Mouse (Mus musculus) cerebellum, adult 11-12 months (tissue): Measurements from ENCODE around the gene Cryab.
A peak's percentile ranks its signal among the peaks of the same experiment; 100 is the strongest.

ENCODE experiments used
- DNase-seq: peaks from one replicate; pipeline ENCODE4 v3.0.0; 2022

Gene Cryab

GRCm38 (mm10) chr9:50751323-50751722 lies at the start of gene Cryab:
Gene Cryab (plus strand): TSS chr9:50751325.
- DNase-seq = no peak

GRCm38 (mm10) chr9:50704907-50705306 lies 46.2 kb upstream of the Cryab start:
- DNase-seq = no peak

GRCm38 (mm10) chr9:50709108-50709507 lies 42.0 kb upstream of the Cryab start:
- no peak for DNase-seq

GRCm38 (mm10) chr9:50711337-50711736 lies 39.8 kb upstream of the Cryab start:
- no peak for DNase-seq

GRCm38 (mm10) chr9:50714188-50714587 lies 36.9 kb upstream of the Cryab start:
- no peak for DNase-seq

GRCm38 (mm10) chr9:50718878-50719277 lies 32.2 kb upstream of the Cryab start:
- no peak for DNase-seq

GRCm38 (mm10) chr9:50721061-50721460 lies 30.1 kb upstream of the Cryab start:
- DNase-seq = peak; percentile 44

GRCm38 (mm10) chr9:50722451-50722911 lies 28.6 kb upstream of the Cryab start:
- peak; percentile 64 for DNase-seq

- DNase-seq = peak; percentile 85
Observed at GRCm38 (mm10) chr9:50723406-50723805, 27.7 kb upstream of the Cryab start.

GRCm38 (mm10) chr9:50724147-50724546 lies 27.0 kb upstream of the Cryab start:
- DNase-seq = peak; percentile 37

- DNase-seq = no peak
Observed at GRCm38 (mm10) chr9:50724661-50725330, 26.3 kb upstream of the Cryab start.

- DNase-seq = peak; percentile 58
Observed at GRCm38 (mm10) chr9:50725921-50726590, 25.1 kb upstream of the Cryab start.

GRCm38 (mm10) chr9:50727171-50727924 lies 23.8 kb upstream of the Cryab start:
- DNase-seq = peak; percentile 70

GRCm38 (mm10) chr9:50727925-50728651 lies 23.0 kb upstream of the Cryab start:
- DNase-seq = peak; percentile 87

- no peak for DNase-seq
Observed at GRCm38 (mm10) chr9:50729600-50729999, 21.5 kb upstream of the Cryab start.

- DNase-seq = no peak
Observed at GRCm38 (mm10) chr9:50732560-50732959, 18.6 kb upstream of the Cryab start.

GRCm38 (mm10) chr9:50734989-50735388 lies 16.1 kb upstream of the Cryab start:
- peak; percentile 60 for DNase-seq

- DNase-seq = peak; percentile 86
Observed at GRCm38 (mm10) chr9:50738914-50739870, 11.9 kb upstream of the Cryab start, which contains the start of gene Dixdc1. Gene Dixdc1 (minus strand): TSS chr9:50739517.

- no peak for DNase-seq
Observed at GRCm38 (mm10) chr9:50740867-50741784, 10.0 kb upstream of the Cryab start.

GRCm38 (mm10) chr9:50742261-50742660 lies 8.9 kb upstream of the Cryab start:
- no peak for DNase-seq

GRCm38 (mm10) chr9:50742744-50743143 lies 8.4 kb upstream of the Cryab start:
- no peak for DNase-seq
